Mouse (Mus musculus) liver, adult 2 months (tissue): ENCODE results near the gene Apoh. TPM values are rescaled to one million over a fixed set of nuclear protein-coding genes. Genes with fewer than 3 reads are reported as not detected.
A peak's percentile ranks its signal among the peaks of the same experiment; 100 is the strongest.

Source experiments
- DNase-seq: peaks from one replicate; pipeline ENCODE4 v3.0.0-alpha.2; 2011; ENCODE audit warnings: low read depth, low spot score; ENCODE audit errors: extremely low read depth
- H3K27ac ChIP-seq: fragments of 200-500 bp; replicated peaks from 2 replicates; pipeline ENCODE4 v1.5.1; 2012; ENCODE audit warnings: low read depth, mild to moderate bottlenecking, control low read depth, inconsistent platforms, low read length; ENCODE audit not compliant: insufficient read depth
- H3K27me3 ChIP-seq: fragments of 200-500 bp; 2 replicates; pipeline ENCODE4 v1.6.1; 2012; ENCODE audit warnings: mild to moderate bottlenecking, moderate library complexity, low read length, inconsistent platforms; ENCODE audit not compliant: control insufficient read depth, insufficient read depth
- H3K36me3 ChIP-seq: fragments of 200-500 bp; 2 replicates; pipeline ENCODE4 v1.6.1; 2012; ENCODE audit warnings: low read length, inconsistent platforms; ENCODE audit not compliant: control insufficient read depth, insufficient read depth
- H3K4me1 ChIP-seq: fragments of 200-500 bp; 2 replicates; pipeline ENCODE4 v1.6.1; 2011; ENCODE audit warnings: low read length; ENCODE audit not compliant: control insufficient read depth, insufficient read depth
- H3K4me3 ChIP-seq: fragments of 200-500 bp; 2 replicates; pipeline ENCODE4 v1.5.1; 2011; ENCODE audit warnings: low read depth, mild to moderate bottlenecking, control low read depth, low read length, moderate library complexity; ENCODE audit not compliant: insufficient read depth
- H3K79me2 ChIP-seq: fragments of 200-500 bp; 2 replicates; pipeline ENCODE4 v1.6.1; 2012; ENCODE audit warnings: inconsistent platforms, mild to moderate bottlenecking, low read length, moderate library complexity; ENCODE audit not compliant: control insufficient read depth, insufficient read depth
- H3K9ac ChIP-seq: fragments of 200-500 bp; 2 replicates; pipeline ENCODE4 v1.6.1; 2012; ENCODE audit warnings: low read depth, mild to moderate bottlenecking, control low read depth, inconsistent platforms, low read length
- CTCF ChIP-seq: fragments of 200-500 bp; IDR thresholded peaks from 2 replicates; pipeline ENCODE4 v1.5.1; 2011; ENCODE audit warnings: low read depth, low read length, control low read depth
- POLR2A ChIP-seq: fragments of 200-500 bp; IDR thresholded peaks from 2 replicates; pipeline ENCODE4 v1.6.1; 2011; ENCODE audit warnings: low read length, control low read depth; ENCODE audit not compliant: insufficient read depth; ENCODE audit errors: extremely low read depth
- WGBS: fragments of 180-500 bp; shearing (Covaris S2); methylation state at CpG from one replicate; pipeline ENCODE4 v1.1.7; 2018; 5-methylcytosine and 5-hydroxymethylcytosine counted together
- polyA plus RNA-seq: library from polyadenylated mRNA; depleted of rRNA; stranded (reverse); fragments of >200 nt; gene quantifications from 2 replicates; pipeline ENCODE4 v1.2.3, GENCODE M21; 2012
- total RNA-seq: library from RNA; depleted of rRNA; stranded (reverse); fragments of >200 nt; gene quantifications from 2 replicates; pipeline ENCODE4 v1.2.3, GENCODE M21; 2014

Gene Apoh
- total and polyA plus RNA-seq, 2 experiments = 2,235 to 3,004 TPM

DNA sequence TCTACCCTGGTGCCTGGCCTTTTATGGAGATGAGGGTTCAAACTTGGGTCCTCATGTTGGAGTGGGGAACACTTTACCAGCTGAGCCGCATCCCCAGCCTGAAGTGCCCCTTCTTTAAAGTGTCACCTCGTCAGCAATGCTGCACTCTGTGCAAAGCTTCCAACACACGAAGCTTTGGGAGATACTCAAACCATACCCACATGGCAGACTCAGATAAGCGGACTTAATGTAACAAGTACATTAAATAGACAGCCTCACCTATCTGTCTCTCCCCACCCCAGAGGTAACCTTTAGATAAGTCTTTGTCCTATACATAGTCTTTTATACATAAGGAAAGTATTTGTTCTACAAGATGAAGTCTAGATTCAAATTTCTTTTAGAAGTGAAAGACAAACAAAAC lies 17.8 kb downstream of the Apoh start:
- DNase-seq = no peak
- no peak overlapping the region for H3K9ac ChIP-seq
- 86% methylated on average over 4 of the region's 4 CpGs for WGBS
- no peaks in the 10 kb centered on the region for H3K27me3 ChIP-seq
- TF ChIP-seq CTCF = no peak
- TF ChIP-seq POLR2A = no peak
- H3K4me3 ChIP-seq = no peak overlapping the region
- no peaks in the 10 kb centered on the region for H3K36me3 ChIP-seq
- H3K4me1 ChIP-seq = peaks cover 4% of the 10 kb centered on the region; the same call in 1 of the 2 replicates
- no peaks in the 10 kb centered on the region for H3K79me2 ChIP-seq
- no peak overlapping the region for H3K27ac ChIP-seq

- no peaks in the 10 kb centered on the region for H3K36me3 ChIP-seq
- H3K79me2 ChIP-seq = no peaks in the 10 kb centered on the region
- H3K4me3 ChIP-seq = no peak overlapping the region
- WGBS = 91% methylated on average over 5 of the region's 5 CpGs
- no peaks in the 10 kb centered on the region; the same call in 1 of the 2 replicates for H3K27me3 ChIP-seq
- H3K9ac ChIP-seq = no peak overlapping the region
- no peak overlapping the region for H3K27ac ChIP-seq
- TF ChIP-seq POLR2A (no peak), CTCF (no peak)
- no peak for DNase-seq
- peaks cover 4% of the 10 kb centered on the region; the same call in 1 of the 2 replicates for H3K4me1 ChIP-seq
Measured at GRCm38 (mm10) chr11:108362965-108363364, 19.8 kb downstream of the Apoh start.

DNA sequence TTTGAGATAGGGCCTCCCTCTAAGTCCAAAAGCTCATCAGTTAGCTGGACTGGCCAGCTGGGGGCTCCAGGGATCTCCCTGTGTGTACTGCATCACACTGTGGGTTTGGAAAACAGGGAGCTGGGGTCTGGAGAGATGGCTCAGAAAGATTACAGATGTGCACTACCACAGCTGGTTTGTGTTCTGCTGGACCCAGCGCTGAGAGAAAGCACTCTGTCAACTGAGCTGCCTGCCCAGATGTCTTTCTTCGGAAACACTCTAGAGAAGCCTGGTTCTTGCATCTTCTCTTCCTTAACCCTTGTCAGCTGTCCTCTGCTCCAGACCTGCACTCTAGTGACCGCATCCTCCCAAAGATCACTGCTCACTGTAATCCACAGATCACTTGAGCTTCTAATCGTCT lies 20.8 kb downstream of the Apoh start:
- H3K36me3 ChIP-seq = no peaks in the 10 kb centered on the region
- WGBS = 91% methylated on average over 4 of the region's 4 CpGs
- no peak for TF ChIP-seq POLR2A

GRCm38 (mm10) chr11:108364945-108365589 lies 21.9 kb downstream of the Apoh start:
- 9% methylated on average over 6 of the region's 7 CpGs for WGBS
- no peaks in the 10 kb centered on the region; the same call in 1 of the 2 replicates for H3K27me3 ChIP-seq
- H3K4me3 ChIP-seq = no peak overlapping the region
- peak; percentile 78 for DNase-seq
- H3K27ac ChIP-seq = no peak overlapping the region
- H3K4me1 ChIP-seq = peaks cover 4% of the 10 kb centered on the region; the same call in 1 of the 2 replicates
- TF ChIP-seq POLR2A = no peak
- no peak for TF ChIP-seq CTCF
- no peak overlapping the region for H3K9ac ChIP-seq
- H3K36me3 ChIP-seq = no peaks in the 10 kb centered on the region
- H3K79me2 ChIP-seq = no peaks in the 10 kb centered on the region

More for the DNA sequence above, 20.8 kb downstream of the Apoh start:
- peaks cover 4% of the 10 kb centered on the region; the same call in 1 of the 2 replicates for H3K4me1 ChIP-seq
- H3K4me3 ChIP-seq = no peak overlapping the region
- H3K27ac ChIP-seq = no peak overlapping the region
- no peak for DNase-seq
- no peak overlapping the region for H3K9ac ChIP-seq
- H3K79me2 ChIP-seq = no peaks in the 10 kb centered on the region
- H3K27me3 ChIP-seq = no peaks in the 10 kb centered on the region; the same call in 1 of the 2 replicates

DNA sequence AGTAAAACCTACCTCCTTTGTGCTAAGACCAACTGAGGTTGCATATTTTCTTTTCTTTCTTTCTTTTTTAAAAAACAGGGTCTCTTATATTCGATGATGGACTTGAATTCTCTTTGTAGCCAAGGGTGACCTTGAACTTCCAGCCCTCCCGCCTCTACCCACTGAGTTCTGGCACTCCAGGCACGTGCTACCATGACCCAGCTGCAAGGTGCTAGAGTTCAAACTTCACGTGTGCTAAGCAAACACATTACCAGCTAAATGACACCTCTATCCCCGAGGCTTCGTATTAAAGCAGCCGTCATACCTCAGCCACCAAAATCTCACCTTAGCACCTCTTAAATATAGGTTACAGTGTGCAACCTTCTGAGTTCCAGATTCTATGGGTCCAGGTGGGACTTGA lies 22.4 kb downstream of the Apoh start:
- Histone ChIP-seq H3K4me1 (peaks cover 4% of the 10 kb centered on the region; the same call in 1 of the 2 replicates), H3K36me3 (no peaks in the 10 kb centered on the region), H3K27me3 (no peaks in the 10 kb centered on the region; the same call in 1 of the 2 replicates), H3K79me2 (no peaks in the 10 kb centered on the region), H3K9ac (no peak overlapping the region), H3K27ac (no peak overlapping the region), H3K4me3 (no peak overlapping the region)
- peak; percentile 82 for DNase-seq
- 15% methylated on average over 7 of the region's 7 CpGs for WGBS
- no peak for TF ChIP-seq POLR2A
- no peak for TF ChIP-seq CTCF

DNA sequence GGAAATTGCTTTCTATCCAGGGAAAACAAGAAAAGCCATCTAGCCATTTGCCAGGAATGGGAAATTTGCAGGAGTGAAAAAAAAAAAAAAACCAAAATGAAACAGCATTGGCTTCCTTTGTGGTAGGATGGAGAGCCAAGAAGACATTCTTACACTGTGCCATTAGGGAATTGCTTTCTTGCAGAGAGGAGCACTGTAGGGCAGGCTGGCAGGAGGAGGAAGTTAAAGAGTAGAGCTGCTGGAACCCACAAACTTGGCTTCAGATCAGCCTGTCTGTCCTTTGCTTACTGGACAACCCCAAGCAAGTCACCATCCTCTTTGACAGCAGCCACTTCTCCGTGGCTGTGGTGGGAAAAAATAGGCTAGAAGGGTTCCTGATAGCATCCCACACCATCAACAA lies 23.9 kb downstream of the Apoh start:
- Histone ChIP-seq H3K79me2 (no peaks in the 10 kb centered on the region), H3K27ac (no peak overlapping the region), H3K4me1 (peaks cover 4% of the 10 kb centered on the region; the same call in 1 of the 2 replicates), H3K36me3 (no peaks in the 10 kb centered on the region), H3K27me3 (no peaks in the 10 kb centered on the region; the same call in 1 of the 2 replicates), H3K4me3 (no peak overlapping the region), H3K9ac (no peak overlapping the region)
- 77% methylated on average over 1 of the region's 1 CpGs for WGBS
- DNase-seq = no peak
- TF ChIP-seq POLR2A = no peak
- no peak for TF ChIP-seq CTCF
